Mouse (Mus musculus) cortical plate, adult 2 months (tissue): ENCODE results near the gene Iqcf3. TPM values are rescaled to one million over a fixed set of nuclear protein-coding genes. Genes with fewer than 3 reads are reported as not detected.
A peak's percentile ranks its signal among the peaks of the same experiment; 100 is the strongest.

ENCODE experiments used
- H3K27ac ChIP-seq: fragments of 200-500 bp; 2 replicates; pipeline ENCODE4 v1.5.1; 2012; ENCODE audit warnings: low read length, control low read depth, inconsistent platforms; ENCODE audit not compliant: insufficient read depth
- H3K4me1 ChIP-seq: fragments of 200-500 bp; 2 replicates; pipeline ENCODE4 v1.6.1; 2011; ENCODE audit warnings: low read length; ENCODE audit not compliant: control insufficient read depth, insufficient read depth
- H3K4me3 ChIP-seq: fragments of 200-500 bp; 2 replicates; pipeline ENCODE4 v1.5.1; 2011; ENCODE audit warnings: mild to moderate bottlenecking, low read length, control low read depth; ENCODE audit not compliant: insufficient read depth
- CTCF ChIP-seq: fragments of 200-500 bp; IDR thresholded peaks from 2 replicates; pipeline ENCODE4 v1.5.1; 2011; ENCODE audit warnings: mild to moderate bottlenecking, control low read depth, low read length; ENCODE audit not compliant: insufficient read depth; ENCODE audit errors: extremely low read depth
- POLR2A ChIP-seq: fragments of 200-500 bp; IDR thresholded peaks from 2 replicates; pipeline ENCODE4 v1.6.1; 2011; ENCODE audit warnings: mild to moderate bottlenecking, low read length, control low read depth; ENCODE audit not compliant: insufficient read depth; ENCODE audit errors: extremely low read depth
- polyA plus RNA-seq: library from polyadenylated mRNA; depleted of rRNA; stranded (reverse); fragments of >200 nt; gene quantifications from 2 replicates; pipeline ENCODE4 v1.2.3, GENCODE M21; 2012

The Iqcf3 gene
- polyA plus RNA-seq, 1 experiment, result not detected

DNA sequence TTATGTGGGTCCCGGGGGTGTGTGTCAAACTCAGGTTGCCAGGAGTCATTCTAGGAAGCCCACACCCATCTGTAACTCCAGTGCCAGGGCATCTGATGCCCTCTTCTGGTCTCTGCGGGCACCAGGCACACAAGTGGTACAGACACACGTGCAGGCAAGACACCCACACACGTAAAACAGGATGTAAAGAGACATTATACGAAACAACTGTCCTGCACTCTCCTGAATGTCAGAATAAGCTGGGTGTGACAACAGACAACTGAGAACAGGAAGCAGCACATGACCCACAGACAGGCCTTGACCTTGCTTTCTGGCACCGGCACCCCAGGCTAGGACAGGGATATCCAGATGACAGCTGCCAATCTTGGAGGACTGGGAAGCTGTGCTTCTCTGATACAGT is 92.1 kb downstream of the Iqcf3 start:
- 0 out of 2 replicates have a peak, but pooled peaks cover 6% of the 10 kb centered on the region for H3K4me1 ChIP-seq
- H3K27ac ChIP-seq, result no peak overlapping the region
- no peak overlapping the region for H3K4me3 ChIP-seq
- TF ChIP-seq CTCF (no peak), POLR2A (no peak)

DNA sequence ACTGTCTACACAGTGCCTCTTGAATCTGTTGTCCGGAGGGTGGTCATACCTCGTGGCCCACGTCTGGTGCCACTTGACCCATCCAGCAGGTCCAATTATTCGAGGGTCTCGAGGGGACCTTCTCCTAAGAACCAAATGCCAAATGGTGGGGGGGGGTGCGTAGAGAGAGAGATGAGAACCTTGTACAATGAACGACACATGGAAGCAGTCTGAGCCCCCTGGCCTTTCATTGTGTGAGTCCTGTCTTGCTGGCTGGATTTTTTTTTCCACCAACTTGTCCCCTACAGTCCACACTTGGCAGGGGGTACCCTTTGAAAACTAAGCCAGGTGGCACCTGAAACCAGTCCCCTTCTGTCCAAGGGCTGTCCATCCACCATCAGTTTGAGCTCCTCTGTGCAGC is 93.7 kb downstream of the Iqcf3 start:
- no peak for TF ChIP-seq CTCF
- TF ChIP-seq POLR2A, result no peak
- Histone ChIP-seq H3K27ac (no peak overlapping the region), H3K4me1 (0 out of 2 replicates have a peak, but pooled peaks cover 8% of the 10 kb centered on the region), H3K4me3 (no peak overlapping the region)

DNA sequence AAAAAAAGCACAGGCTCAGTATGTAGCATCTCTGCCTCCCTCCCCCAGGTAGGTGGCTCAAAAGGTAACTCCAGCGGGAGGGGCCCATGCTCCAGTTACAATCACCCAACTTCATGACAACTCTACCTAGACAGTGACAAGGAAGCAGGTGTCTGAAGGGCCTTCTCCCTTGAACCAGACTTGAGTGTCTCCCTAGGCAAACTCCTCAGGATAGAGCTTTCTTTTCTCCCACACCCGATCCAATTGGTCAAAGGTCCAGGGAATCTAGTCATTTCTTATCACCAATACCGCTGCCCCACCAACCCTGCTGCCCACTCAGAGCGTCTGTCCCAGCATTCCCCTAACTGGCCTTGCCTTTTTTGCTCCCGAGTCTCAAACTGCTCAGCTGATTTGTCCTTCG is 94.7 kb downstream of the Iqcf3 start:
- Histone ChIP-seq H3K4me1 (0 out of 2 replicates have a peak, but pooled peaks cover 4% of the 10 kb centered on the region), H3K4me3 (no peak overlapping the region), H3K27ac (no peak overlapping the region)
- no peak for TF ChIP-seq POLR2A
- no peak for TF ChIP-seq CTCF

DNA sequence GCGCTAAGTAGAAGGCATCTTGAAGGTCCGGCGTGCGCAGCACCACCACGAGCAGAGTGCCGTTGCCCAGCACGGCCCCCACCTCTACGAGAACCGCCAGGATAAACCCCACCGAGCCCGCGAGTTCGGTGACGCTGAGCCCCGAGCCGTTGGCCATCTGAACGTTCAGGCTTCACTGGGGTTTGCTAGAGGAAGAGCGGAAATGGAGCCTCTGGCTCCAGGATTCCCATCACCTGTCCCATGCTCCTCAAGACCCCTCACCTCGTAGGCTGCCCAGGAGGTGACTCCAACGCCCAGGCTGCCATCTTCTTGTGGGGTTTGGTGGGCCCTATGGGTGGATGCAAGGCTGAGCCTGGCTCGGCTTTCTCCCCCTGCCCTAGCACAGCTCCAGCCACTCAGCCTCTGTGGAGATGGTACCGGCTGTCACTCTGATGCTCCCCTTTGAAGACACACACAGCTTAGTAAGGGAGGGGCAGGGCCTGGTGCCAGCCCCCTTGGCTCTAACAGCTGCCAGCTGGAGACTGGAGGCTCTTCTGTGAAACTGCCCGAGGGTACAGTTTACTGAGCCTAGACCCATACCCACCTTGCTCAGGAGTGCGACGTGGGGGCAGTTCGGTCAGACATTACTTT is 95.7 kb downstream of the Iqcf3 start, which contains the start of gene Gpr62:
Gpr62 (minus strand) TSS at position 368 of the 630 bp plus-strand sequence.
- Histone ChIP-seq H3K4me1 (0 out of 2 replicates have a peak, but pooled peaks cover 2% of the 10 kb centered on the region), H3K27ac (peak within 1 kb of the TSS; percentile 98), H3K4me3 (peak within 1 kb of the TSS; percentile 60)
- peak; percentile 76; the same call in 1 of the 2 replicates for TF ChIP-seq POLR2A
- TF ChIP-seq CTCF, result no peak

DNA sequence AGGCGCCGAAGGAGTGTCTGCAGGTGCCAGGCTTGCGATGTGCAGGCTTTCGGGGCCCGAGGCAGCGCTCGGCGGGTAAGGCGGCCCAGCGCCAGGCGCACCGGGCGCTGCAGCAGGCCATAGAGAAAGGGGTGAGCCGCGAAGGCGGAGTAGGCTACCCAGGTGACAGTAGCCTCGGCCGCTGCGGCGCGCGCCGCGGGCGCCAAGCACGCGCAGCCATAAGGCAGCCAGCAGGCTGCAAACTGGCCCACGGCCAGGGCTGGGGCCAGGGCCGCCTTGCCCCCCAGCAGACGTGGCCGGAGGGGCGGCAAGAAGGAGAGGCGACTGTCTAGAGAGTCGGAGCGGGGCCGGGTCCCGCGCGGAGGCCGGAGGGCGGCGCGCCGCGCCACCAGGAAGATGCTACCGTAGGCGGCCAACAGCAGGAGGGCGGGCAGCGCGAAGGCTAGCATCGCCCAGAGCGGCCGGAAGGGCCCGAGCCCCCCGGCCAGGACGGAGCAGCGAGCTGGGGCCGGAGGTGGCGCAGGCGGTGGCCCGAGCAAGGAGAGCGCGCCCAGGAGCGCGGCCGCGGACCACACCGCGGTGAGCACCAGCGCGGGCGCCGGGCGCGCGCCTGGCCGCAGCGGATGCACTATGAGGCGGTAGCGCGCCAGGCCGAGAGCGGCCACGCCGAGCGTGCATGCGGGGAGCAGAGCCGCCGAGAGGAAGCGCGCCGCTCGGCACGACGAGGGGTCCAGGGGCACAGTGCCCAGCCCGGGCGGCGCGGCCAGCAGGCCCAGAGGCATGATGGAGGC is 96.5 kb downstream of the Iqcf3 start:
- H3K4me3 ChIP-seq, result peak overlapping the region; percentile 60
- TF ChIP-seq POLR2A (0 out of 2 replicates have a peak, but pooled peaks have one; percentile 16), CTCF (no peak)
- 0 out of 2 replicates have a peak, but pooled peaks cover 4% of the 10 kb centered on the region for H3K4me1 ChIP-seq
- peak overlapping the region; percentile 98 for H3K27ac ChIP-seq

DNA sequence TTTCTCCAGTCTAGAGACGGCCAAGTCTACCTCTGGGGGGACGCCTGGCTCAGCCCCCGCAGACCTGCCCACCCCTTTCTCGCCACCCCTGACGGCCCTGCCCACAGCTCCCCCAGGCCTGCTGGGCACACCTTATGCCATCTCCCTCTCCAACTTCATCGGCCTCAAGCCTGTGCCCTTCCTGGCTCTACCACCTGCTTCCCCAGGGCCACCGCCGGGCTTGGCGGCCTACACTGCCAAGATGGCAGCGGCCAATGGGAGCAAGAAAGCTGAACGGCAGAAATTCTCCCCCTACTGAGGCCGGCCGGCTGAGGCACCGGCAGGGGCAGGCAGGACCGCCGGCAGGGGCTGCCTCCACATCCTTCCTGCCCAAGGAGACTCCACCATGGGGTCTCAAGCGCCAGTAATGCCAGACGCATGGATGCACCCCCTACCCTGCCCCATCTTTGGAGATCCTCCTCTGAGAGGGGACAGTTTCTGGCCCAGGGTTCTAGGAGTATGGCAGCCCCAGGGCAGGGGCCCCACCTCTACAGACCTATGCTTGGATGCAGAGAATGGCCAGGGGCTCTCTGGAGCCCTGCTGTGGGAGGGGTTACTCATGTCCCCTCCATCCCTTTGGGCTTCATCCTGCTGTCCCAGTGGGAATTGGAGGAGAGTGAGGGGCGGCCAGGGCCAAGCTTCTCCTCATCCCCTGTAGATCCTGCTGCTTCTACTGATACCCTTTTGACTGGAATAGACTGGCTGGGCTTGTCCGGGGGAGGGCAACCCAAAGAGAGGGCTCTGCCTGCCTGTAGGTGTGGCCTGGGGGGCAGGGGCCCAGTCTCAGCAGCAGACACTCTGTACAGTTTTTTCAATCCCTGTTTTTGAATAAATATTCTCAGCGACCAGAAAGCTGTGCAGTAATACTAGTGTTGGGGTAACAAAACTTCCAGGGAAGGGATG is 98.0 kb downstream of the Iqcf3 start:
- Histone ChIP-seq H3K4me1 (0 out of 2 replicates have a peak, but pooled peaks cover 4% of the 10 kb centered on the region), H3K27ac (no peak overlapping the region), H3K4me3 (no peak overlapping the region)
- TF ChIP-seq POLR2A (no peak), CTCF (no peak)

DNA sequence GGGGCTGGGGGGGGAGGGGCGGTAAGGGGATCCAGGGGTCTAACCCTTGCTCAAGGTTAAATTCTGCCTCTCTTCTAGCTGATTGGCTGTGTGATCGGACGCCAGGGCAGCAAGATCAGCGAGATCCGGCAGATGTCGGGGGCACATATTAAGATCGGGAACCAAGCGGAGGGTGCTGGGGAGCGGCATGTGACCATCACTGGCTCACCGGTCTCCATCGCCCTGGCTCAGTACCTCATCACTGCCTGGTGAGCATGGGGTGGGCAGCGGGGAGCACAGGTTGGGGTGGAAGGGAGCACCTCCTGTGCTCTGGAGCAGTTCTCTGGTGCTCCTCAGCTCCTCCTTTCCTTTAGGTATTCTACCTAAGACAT is 99.0 kb downstream of the Iqcf3 start:
- no peak overlapping the region for H3K27ac ChIP-seq
- H3K4me3 ChIP-seq, result no peak overlapping the region
- TF ChIP-seq CTCF (no peak), POLR2A (no peak)
- 0 out of 2 replicates have a peak, but pooled peaks cover 4% of the 10 kb centered on the region for H3K4me1 ChIP-seq

DNA sequence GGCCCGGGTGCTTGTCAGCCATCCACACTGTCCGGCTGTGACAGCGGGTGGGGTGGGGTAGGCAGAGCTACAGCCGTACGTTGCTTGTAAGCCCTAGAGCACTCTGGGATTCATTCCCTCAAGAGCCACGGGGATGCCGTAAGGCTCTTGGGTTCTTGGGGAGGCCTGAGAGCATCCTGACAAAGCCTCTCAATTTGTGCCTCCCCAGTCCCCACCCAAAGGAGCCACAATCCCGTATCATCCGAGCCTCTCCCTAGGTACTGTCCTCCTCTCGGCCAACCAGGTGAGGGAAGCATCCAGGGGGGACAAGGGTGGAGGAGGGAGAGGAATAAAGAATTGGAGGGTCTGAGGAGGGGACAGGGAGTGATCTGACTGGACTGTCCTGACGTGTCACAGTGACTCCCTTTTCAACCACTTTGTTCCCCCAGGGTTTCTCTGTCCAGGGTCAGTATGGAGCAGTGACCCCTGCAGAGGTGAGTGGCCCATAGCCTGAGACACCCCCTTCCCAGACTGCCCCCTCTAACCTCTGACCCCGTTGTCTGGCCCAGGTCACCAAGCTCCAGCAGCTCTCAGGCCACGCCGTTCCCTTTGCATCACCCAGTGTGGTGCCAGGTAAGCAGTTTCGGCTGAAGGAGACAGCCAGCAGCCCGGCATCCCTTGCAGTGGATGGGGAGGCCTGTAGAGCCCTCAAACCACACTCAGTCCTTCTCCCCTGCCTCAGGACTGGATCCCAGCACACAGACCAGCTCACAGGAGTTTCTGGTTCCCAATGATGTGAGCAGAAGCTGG is 99.6 kb downstream of the Iqcf3 start:
- no peak overlapping the region for H3K4me3 ChIP-seq
- H3K27ac ChIP-seq, result no peak overlapping the region
- H3K4me1 ChIP-seq, result 0 out of 2 replicates have a peak, but pooled peaks cover 4% of the 10 kb centered on the region
- TF ChIP-seq CTCF, result no peak
- TF ChIP-seq POLR2A, result no peak
